ENCODE assay signal across 16 mouse cellular contexts in genomic region chr2:178129161-178129560, GRCm38 (mm10). TPM values are rescaled to one million over a fixed set of nuclear protein-coding genes. Genes with fewer than 3 reads are reported as not detected.
DNase-seq lines count a peak whose midpoint lies in the region; ATAC-seq lines count a peak whose summit lies in the region.
"Had no signal": no experiment of that assay in that cellular context is flagged by ENCODE, and none has a peak within 500 bp of the region (broad histone marks: within the 10 kb centered on the region; RNA-seq: fewer than 3 reads in every experiment).

No protein-coding gene starts in this region.

- no peaks in the 10 kb centered on the region for H3K27me3 ChIP-seq in forebrain, embryonic 11.5 days (ENCODE audit: control insufficient read depth, insufficient read depth, low read length)
- no peaks in the 10 kb centered on the region for H3K27me3 ChIP-seq in forebrain, embryonic 13.5 days
- H3K27me3 ChIP-seq: liver, embryonic 15.5 days; neural tube, embryonic 15.5 days; stomach, embryonic 15.5 days had no signal

- ATAC-seq in forebrain, embryonic 11.5 days (replicated peaks; ENCODE audit: low FRiP score): no peak
- ATAC-seq in forebrain, embryonic 13.5 days: no peak; the same call in 1 of the 2 replicates
- ATAC-seq: inflammation-experienced regulatory T-cells, adult 6 months had no signal

- no peak overlapping the region for H3K4me3 ChIP-seq in forebrain, embryonic 11.5 days (ENCODE audit: low read depth, low read length)
- no peak overlapping the region for H3K4me3 ChIP-seq in forebrain, embryonic 13.5 days
- H3K4me3 ChIP-seq: erythroblast, embryonic 14.5 days; liver, embryonic 15.5 days; neural tube, embryonic 15.5 days; stomach, embryonic 15.5 days had no signal

- H3K9me3 ChIP-seq in forebrain, embryonic 11.5 days (ENCODE audit: control insufficient read depth, low read length): no peaks in the 10 kb centered on the region
- no peaks in the 10 kb centered on the region for H3K9me3 ChIP-seq in forebrain, embryonic 13.5 days (replicated peaks)
- H3K9me3 ChIP-seq: liver, embryonic 15.5 days; neural tube, embryonic 15.5 days; stomach, embryonic 15.5 days had no signal

- DNase-seq in forebrain, embryonic 11.5 days (ENCODE audit: low spot score): peak; percentile 19
- DNase-seq in layer of hippocampus, postnatal 10 days (ENCODE audit: low spot score in 2 of 2): peak; percentile 26 to 41
- DNase-seq in layer of hippocampus, adult 9-10 months (ENCODE audit: low spot score): no peak
- peak; percentile 1 for DNase-seq in thymus, postnatal 4 days
- DNase-seq in thymus, postnatal 25 days: no peak
- DNase-seq in left cerebral cortex, adult 11 months (ENCODE audit: low spot score): no peak
- no peak for DNase-seq in retina, embryonic 14.5 days (ENCODE audit: low spot score)
- DNase-seq: gastrocnemius, postnatal 14 days; kidney, postnatal 10 days had no signal

- no peak overlapping the region for H3K27ac ChIP-seq in forebrain, embryonic 11.5 days (ENCODE audit: low read depth, low read length)
- no peak overlapping the region for H3K27ac ChIP-seq in forebrain, embryonic 13.5 days
- H3K27ac ChIP-seq: liver, embryonic 15.5 days; neural tube, embryonic 15.5 days; stomach, embryonic 15.5 days had no signal

- no peak overlapping the region for H3K9ac ChIP-seq in forebrain, embryonic 11.5 days (ENCODE audit: low read length)
- no peak overlapping the region for H3K9ac ChIP-seq in forebrain, embryonic 13.5 days
- H3K9ac ChIP-seq: liver, embryonic 15.5 days; neural tube, embryonic 15.5 days; stomach, embryonic 15.5 days had no signal

- no peaks in the 10 kb centered on the region for H3K4me1 ChIP-seq in forebrain, embryonic 11.5 days (replicated peaks; ENCODE audit: control insufficient read depth, insufficient read depth, low read length)
- no peaks in the 10 kb centered on the region for H3K4me1 ChIP-seq in forebrain, embryonic 13.5 days
- H3K4me1 ChIP-seq: liver, embryonic 15.5 days; neural tube, embryonic 15.5 days; stomach, embryonic 15.5 days had no signal

- no peak overlapping the region for H3K4me2 ChIP-seq in forebrain, embryonic 11.5 days (ENCODE audit: low read depth, low read length, severe bottlenecking)
- no peak overlapping the region for H3K4me2 ChIP-seq in forebrain, embryonic 13.5 days
- H3K4me2 ChIP-seq: liver, embryonic 15.5 days; neural tube, embryonic 15.5 days; stomach, embryonic 15.5 days had no signal

- 79% methylated on average over 4 of the region's 4 CpGs for WGBS in forebrain, embryonic 11.5 days
- 75% methylated on average over 4 of the region's 4 CpGs for WGBS in forebrain, embryonic 13.5 days

- H3K36me3 ChIP-seq in forebrain, embryonic 11.5 days (ENCODE audit: control insufficient read depth, insufficient read depth, low read length): no peaks in the 10 kb centered on the region
- H3K36me3 ChIP-seq in forebrain, embryonic 13.5 days (ENCODE audit: poor library complexity, severe bottlenecking): no peaks in the 10 kb centered on the region
- H3K36me3 ChIP-seq: G1E; liver, embryonic 15.5 days; neural tube, embryonic 15.5 days; stomach, embryonic 15.5 days had no signal

RNA-seq across cellular contexts. Expression of gene Phactr3, which starts 10.4 kb away (rescaled TPM):
- polyA plus RNA-seq in forebrain, embryonic 11.5 days (2014; fragmentation: Nextera tagmentation; extraction: Ambion mirVana): 11.3 and 13.5 TPM in 2 replicates
- polyA plus RNA-seq in forebrain, embryonic 13.5 days (2015; fragmentation: Nextera tagmentation; extraction: Ambion mirVana): 27.0 and 29.9 TPM in 2 replicates
- total RNA-seq in layer of hippocampus, postnatal 10 days (2021): 100 to 1,000 TPM; 113 to 115 TPM
- polyA plus RNA-seq: erythroblast, embryonic 14.5 days; G1E had no signal

RNA-seq across cellular contexts. Expression of gene Zfp931, which starts 50.9 kb away (rescaled TPM):
- polyA plus RNA-seq in forebrain, embryonic 11.5 days (2014; fragmentation: Nextera tagmentation; extraction: Ambion mirVana): 15.3 and 19.7 TPM in 2 replicates
- 15.5 and 16.8 TPM in 2 replicates for polyA plus RNA-seq in forebrain, embryonic 13.5 days (2015; fragmentation: Nextera tagmentation; extraction: Ambion mirVana)
- 10 to 100 TPM; 19.0 to 23.8 TPM for total RNA-seq in layer of hippocampus, postnatal 10 days (2021)
- polyA plus RNA-seq: erythroblast, embryonic 14.5 days had no signal

Comparison
In these comparisons a context has a peak if more than half of its experiments do, and no peak if none do; other contexts are left out.
1. DNase-seq: peak in forebrain, embryonic 11.5 days (single experiment), layer of hippocampus, postnatal 10 days (2 of 2) and thymus, postnatal 4 days (single experiment); none in layer of hippocampus, adult 9-10 months (single experiment), thymus, postnatal 25 days (single experiment), left cerebral cortex, adult 11 months (single experiment) and retina, embryonic 14.5 days (single experiment).